Mouse (Mus musculus) spleen, adult 2 months (tissue): ENCODE data around the gene Elovl3.

ENCODE experiments used
- CTCF ChIP-seq: fragments of 200-500 bp; IDR thresholded peaks from 2 replicates; pipeline ENCODE4 v1.5.1; 2011; ENCODE audit warnings: mild to moderate bottlenecking, inconsistent platforms; ENCODE audit not compliant: insufficient read depth, insufficient read length, insufficient replicate concordance; ENCODE audit errors: extremely low read depth
- POLR2A ChIP-seq: fragments of 200-500 bp; IDR thresholded peaks from 2 replicates; pipeline ENCODE4 v1.6.1; 2011; ENCODE audit warnings: low read depth, low read length, inconsistent platforms

GRCm38 (mm10) chr19:46087871-46088270, 43.8 kb upstream of the Elovl3 start:
- TF ChIP-seq POLR2A, result no peak
- TF ChIP-seq CTCF, result no peak
